Mouse (Mus musculus) lung, postnatal 0 days (tissue): ENCODE data around the gene Hsd17b1. TPM values are rescaled to one million over a fixed set of nuclear protein-coding genes. Genes with fewer than 3 reads are reported as not detected.
"Not testable (repeated sequence)": the region's sequence is repeated elsewhere in the genome, so short reads cannot be mapped to it uniquely, and the experiment has no call there.

ENCODE experiments used
- ATAC-seq: fragments of 200-750 bp; cut with Nextera tagmentation; 2 replicates; pipeline ENCODE4 v1.8.0; 2017; ENCODE audit warnings: moderate library complexity
- DNase-seq: peaks from one replicate; pipeline ENCODE4 v3.0.0-alpha.2; 2016; ENCODE audit warnings: low spot score
- H3K27ac ChIP-seq: fragments of 300-500 bp; sonication (generic); 2 replicates; pipeline ENCODE4 v1.5.1; 2014; ENCODE audit warnings: antibody characterized with exemption, mild to moderate bottlenecking, low read length, mixed read lengths
- H3K27me3 ChIP-seq: fragments of 300-500 bp; sonication (generic); replicated peaks from 2 replicates; pipeline ENCODE4 v1.6.1; 2014; ENCODE audit warnings: low read length, mixed read lengths; ENCODE audit not compliant: insufficient read depth
- H3K36me3 ChIP-seq: fragments of 300-500 bp; sonication (generic); 2 replicates; pipeline ENCODE4 v1.6.1; 2014; ENCODE audit warnings: low read length, mixed read lengths; ENCODE audit not compliant: insufficient read depth
- H3K4me1 ChIP-seq: fragments of 300-500 bp; sonication (generic); 2 replicates; pipeline ENCODE4 v1.6.1; 2014; ENCODE audit warnings: antibody characterized with exemption, low read depth, low read length, mixed read lengths; ENCODE audit not compliant: insufficient read depth
- H3K4me2 ChIP-seq: fragments of 300-500 bp; sonication (generic); replicated peaks from 2 replicates; pipeline ENCODE4 v1.6.1; 2014; ENCODE audit warnings: low read depth, mild to moderate bottlenecking, low read length, moderate library complexity, mixed read lengths
- H3K4me3 ChIP-seq: fragments of 300-500 bp; sonication (generic); 2 replicates; pipeline ENCODE4 v1.5.1; 2014; ENCODE audit warnings: low read depth, low read length
- H3K9ac ChIP-seq: fragments of 300-500 bp; sonication (generic); replicated peaks from 2 replicates; pipeline ENCODE4 v1.6.1; 2014; ENCODE audit warnings: low read depth, mild to moderate bottlenecking
- H3K9me3 ChIP-seq: fragments of 300-500 bp; sonication (generic); 2 replicates; pipeline ENCODE4 v1.6.1; 2016; ENCODE audit warnings: low read length, mixed read lengths
- CTCF ChIP-seq: IDR thresholded peaks from 2 replicates; pipeline ENCODE4 v1.5.1; 2016; ENCODE audit warnings: antibody characterized with exemption, mild to moderate bottlenecking
- EP300 ChIP-seq: IDR thresholded peaks from 2 replicates; pipeline ENCODE4 v1.6.1; 2016; ENCODE audit warnings: antibody characterized with exemption, mild to moderate bottlenecking, control low read depth
- WGBS: fragments of 180-500 bp; shearing (Covaris S2); extraction: QIAGEN DNeasy Blood & Tissue Kit; methylation state at CpG from one replicate; pipeline ENCODE4 v1.1.7; 2014; 5-methylcytosine and 5-hydroxymethylcytosine counted together
- polyA plus RNA-seq: library from polyadenylated mRNA; unstranded; fragments of >200 nt; fragmentation: Nextera tagmentation; extraction: Ambion mirVana; gene quantifications from 2 replicates; pipeline ENCODE4 v1.2.1, GENCODE M21; 2015

Hsd17b1 gene
- polyA plus RNA-seq, 1 experiment from 2014 or later, result 0.17 TPM

DNA sequence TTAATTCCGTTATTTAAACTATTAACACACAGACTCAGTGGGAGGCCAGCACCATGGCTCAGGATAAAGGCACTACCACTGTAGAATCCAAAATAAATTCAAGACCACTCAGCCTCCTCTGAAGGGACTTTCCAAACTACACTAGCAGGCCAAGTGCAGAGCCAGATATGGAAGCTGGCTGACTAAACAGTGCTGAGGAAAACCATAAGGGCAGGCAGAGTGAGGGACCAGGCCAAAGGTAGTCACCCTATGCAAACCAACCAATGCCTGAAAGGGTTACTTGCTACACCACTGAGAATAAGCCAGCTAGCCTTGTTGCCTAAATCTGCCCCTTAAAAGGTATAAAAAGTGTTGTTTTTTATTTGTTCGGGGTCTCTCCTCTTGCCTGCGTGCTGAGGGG, 34.0 kb downstream of the Hsd17b1 start:
- Histone ChIP-seq H3K9ac (no peak overlapping the region), H3K4me1 (no peaks in the 10 kb centered on the region), H3K36me3 (peaks cover 7% of the 10 kb centered on the region; the same call in 1 of the 2 replicates), H3K4me2 (no peak overlapping the region), H3K4me3 (no peak overlapping the region), H3K27ac (no peak overlapping the region), H3K27me3 (no peaks in the 10 kb centered on the region), H3K9me3 (no peaks in the 10 kb centered on the region)
- TF ChIP-seq EP300 (no peak), CTCF (no peak)
- ATAC-seq, result no peak
- 90% methylated on average over 3 of the region's 3 CpGs for WGBS
- no peak for DNase-seq

- TF ChIP-seq CTCF (no peak), EP300 (no peak)
- no peak overlapping the region for H3K4me2 ChIP-seq
- no peaks in the 10 kb centered on the region for H3K36me3 ChIP-seq
- DNase-seq (peak; percentile 11), ATAC-seq (no peak)
- no peaks in the 10 kb centered on the region for H3K9me3 ChIP-seq
- H3K4me3 ChIP-seq, result no peak overlapping the region
- H3K27ac ChIP-seq, result no peak overlapping the region
- no peaks in the 10 kb centered on the region for H3K27me3 ChIP-seq
- WGBS, result 79% methylated on average over 2 of the region's 2 CpGs
- peaks cover 12% of the 10 kb centered on the region; the same call in 1 of the 2 replicates for H3K4me1 ChIP-seq
- H3K9ac ChIP-seq, result no peak overlapping the region
Observed at GRCm38 (mm10) chr11:101115564-101115963, 37.4 kb downstream of the Hsd17b1 start.

DNA sequence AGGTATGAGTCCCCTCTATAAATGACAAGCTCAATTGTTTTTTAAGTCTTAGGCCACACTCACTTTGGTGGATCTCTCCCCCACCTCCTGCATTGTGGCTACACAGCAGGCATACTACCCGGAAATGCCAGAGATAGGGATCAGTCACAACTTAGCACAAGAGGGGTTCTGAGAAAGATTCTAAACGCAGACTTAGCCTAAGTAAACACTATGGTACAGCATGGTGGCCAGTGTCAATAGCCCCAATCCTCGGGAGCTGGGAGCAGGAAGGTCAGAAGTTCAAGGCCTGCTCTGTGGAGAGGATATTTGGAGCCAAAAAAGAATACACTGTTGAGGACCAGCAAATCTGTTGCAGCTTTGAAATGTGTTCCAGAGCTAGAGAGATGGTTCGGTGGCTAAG, 39.9 kb downstream of the Hsd17b1 start:
- WGBS, result 12% methylated on average over 4 of the region's 4 CpGs
- peak; percentile 39 for DNase-seq

GRCm38 (mm10) chr11:101119131-101119760, 41.0 kb downstream of the Hsd17b1 start:
- peak overlapping the region; percentile 86 for H3K4me2 ChIP-seq
- H3K9me3 ChIP-seq, result no peaks in the 10 kb centered on the region
- H3K36me3 ChIP-seq, result no peaks in the 10 kb centered on the region
- peak overlapping the region; percentile 89 for H3K27ac ChIP-seq
- peaks cover 16% of the 10 kb centered on the region; the same call in 1 of the 2 replicates for H3K4me1 ChIP-seq
- H3K4me3 ChIP-seq, result peak overlapping the region; percentile 80
- TF ChIP-seq EP300 (no peak), CTCF (peak; percentile 64)
- H3K9ac ChIP-seq, result peak overlapping the region; percentile 88
- DNase-seq (peak; percentile 24), ATAC-seq (peak; percentile 74)
- H3K27me3 ChIP-seq, result no peaks in the 10 kb centered on the region
- 1% methylated on average over 36 of the region's 39 CpGs for WGBS

More for the DNA sequence above, 39.9 kb downstream of the Hsd17b1 start:
- H3K4me3 ChIP-seq, result no peak overlapping the region
- no peak for ATAC-seq
- H3K4me2 ChIP-seq, result peak overlapping the region; percentile 86
- peak overlapping the region; percentile 88; the same call in 1 of the 2 replicates for H3K9ac ChIP-seq
- H3K27ac ChIP-seq, result peak overlapping the region; percentile 89; the same call in 1 of the 2 replicates
- no peaks in the 10 kb centered on the region for H3K9me3 ChIP-seq
- TF ChIP-seq EP300 (0 out of 2 replicates have a peak, but pooled peaks have one; percentile 5), CTCF (no peak)
- no peaks in the 10 kb centered on the region for H3K36me3 ChIP-seq
- H3K27me3 ChIP-seq, result no peaks in the 10 kb centered on the region
- peaks cover 16% of the 10 kb centered on the region; the same call in 1 of the 2 replicates for H3K4me1 ChIP-seq

GRCm38 (mm10) chr11:101119761-101120544, 41.7 kb downstream of the Hsd17b1 start, which contains the start of the genes Retreg3 and Tubg1:
Gene Retreg3 (minus strand): TSS chr11:101119893.
Gene Tubg1 (plus strand): TSS chr11:101119938.
- Histone ChIP-seq H3K27me3 (no peaks in the 10 kb centered on the region), H3K4me1 (peaks cover 16% of the 10 kb centered on the region; the same call in 1 of the 2 replicates), H3K4me2 (peak within 1 kb of the TSS; percentile 87), H3K27ac (peak within 1 kb of the TSS; percentile 89), H3K9me3 (no peaks in the 10 kb centered on the region), H3K36me3 (no peaks in the 10 kb centered on the region), H3K9ac (peak within 1 kb of the TSS; percentile 88), H3K4me3 (peak within 1 kb of the TSS; percentile 80)
- peak; percentile 96 for ATAC-seq
- TF ChIP-seq CTCF, result no peak
- no peak for TF ChIP-seq EP300
- 2% methylated on average over 61 of the region's 61 CpGs for WGBS
- peak; percentile 100 for DNase-seq

DNA sequence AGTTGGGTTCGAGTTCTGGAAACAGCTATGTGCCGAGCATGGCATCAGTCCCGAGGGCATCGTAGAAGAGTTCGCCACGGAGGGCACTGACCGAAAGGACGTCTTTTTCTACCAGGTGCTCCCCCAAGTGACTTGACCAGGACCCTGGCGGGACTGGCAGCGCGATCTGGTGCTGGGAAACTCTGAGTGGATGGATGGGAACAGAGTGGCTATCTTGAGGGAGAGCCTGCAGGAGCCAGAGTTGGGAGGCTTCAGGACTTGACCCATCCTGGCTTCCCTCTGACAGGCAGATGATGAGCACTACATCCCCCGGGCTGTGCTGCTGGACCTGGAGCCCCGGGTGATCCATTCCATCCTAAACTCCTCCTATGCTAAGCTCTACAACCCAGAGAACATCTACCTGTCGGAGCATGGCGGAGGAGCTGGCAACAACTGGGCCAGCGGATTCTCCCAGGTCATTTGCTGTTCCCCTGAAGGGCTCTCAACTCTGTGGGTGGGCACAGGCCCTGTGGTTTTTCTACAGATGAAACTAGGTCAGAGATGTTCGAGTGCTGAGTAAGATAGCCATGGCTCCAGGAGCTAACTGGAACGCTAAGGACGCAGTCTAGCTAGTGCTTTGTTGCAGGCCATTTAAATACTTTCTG, 42.5 kb downstream of the Hsd17b1 start:
- Histone ChIP-seq H3K36me3 (no peaks in the 10 kb centered on the region), H3K9ac (peak overlapping the region; percentile 37), H3K27me3 (no peaks in the 10 kb centered on the region), H3K9me3 (no peaks in the 10 kb centered on the region), H3K27ac (peak overlapping the region; percentile 75), H3K4me3 (peak overlapping the region; percentile 80), H3K4me2 (peak overlapping the region; percentile 87), H3K4me1 (peaks cover 16% of the 10 kb centered on the region; the same call in 1 of the 2 replicates)
- 13% methylated on average over 19 of the region's 19 CpGs for WGBS
- DNase-seq (no peak), ATAC-seq (no peak)
- TF ChIP-seq EP300 (no peak), CTCF (no peak)

GRCm38 (mm10) chr11:101124494-101124893, 46.3 kb downstream of the Hsd17b1 start:
- H3K36me3 ChIP-seq, H3K4me2 ChIP-seq, H3K4me1 ChIP-seq, H3K4me3 ChIP-seq, H3K9ac ChIP-seq, H3K9me3 ChIP-seq, ATAC-seq, DNase-seq, H3K27ac ChIP-seq, H3K27me3 ChIP-seq: not testable (repeated sequence)
- WGBS, result 89% methylated on average over 8 of the region's 8 CpGs

DNA sequence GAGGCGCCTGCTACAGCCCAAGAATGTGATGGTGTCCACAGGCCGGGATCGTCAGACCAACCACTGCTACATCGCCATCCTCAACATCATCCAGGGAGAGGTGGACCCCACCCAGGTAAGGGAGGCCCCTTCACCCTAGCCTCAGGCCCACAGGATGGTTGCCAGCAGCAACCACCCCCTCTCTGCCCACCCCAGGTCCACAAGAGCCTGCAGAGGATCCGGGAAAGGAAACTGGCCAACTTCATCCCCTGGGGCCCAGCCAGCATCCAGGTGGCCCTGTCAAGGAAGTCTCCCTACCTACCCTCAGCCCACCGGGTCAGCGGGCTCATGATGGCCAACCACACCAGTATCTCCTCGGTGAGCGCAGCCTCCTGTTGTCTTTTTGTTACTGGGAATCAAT, 46.8 kb downstream of the Hsd17b1 start:
- not testable (repeated sequence) for H3K4me1 ChIP-seq, ATAC-seq, H3K9ac ChIP-seq, H3K36me3 ChIP-seq, H3K4me2 ChIP-seq, DNase-seq, H3K27ac ChIP-seq, H3K9me3 ChIP-seq, H3K4me3 ChIP-seq, H3K27me3 ChIP-seq
- 97% methylated on average over 5 of the region's 9 CpGs for WGBS
